Mouse (Mus musculus) limb, embryonic 15.5 days (tissue): ENCODE measurements around the gene Pofut2. TPM values are rescaled to one million over a fixed set of nuclear protein-coding genes. Genes with fewer than 3 reads are reported as not detected.

ENCODE experiments used
- ATAC-seq: fragments of 200-750 bp; cut with Nextera tagmentation; 2 replicates; pipeline ENCODE4 v1.8.0; 2017; ENCODE audit warnings: low read depth, moderate TSS enrichment; ENCODE audit not compliant: insufficient number of reproducible peaks, low FRiP score, low TSS enrichment
- H3K27ac ChIP-seq: fragments of 300-500 bp; sonication (generic); 2 replicates; pipeline ENCODE4 v1.5.1; 2015; ENCODE audit warnings: moderate library complexity, mild to moderate bottlenecking, inconsistent platforms
- H3K27me3 ChIP-seq: fragments of 300-500 bp; sonication (generic); 2 replicates; pipeline ENCODE4 v1.6.1; 2015; ENCODE audit warnings: inconsistent platforms
- H3K36me3 ChIP-seq: fragments of 300-500 bp; sonication (generic); 2 replicates; pipeline ENCODE4 v1.6.1; 2015; ENCODE audit warnings: inconsistent platforms
- H3K4me1 ChIP-seq: fragments of 300-500 bp; sonication (generic); 2 replicates; pipeline ENCODE4 v1.6.1; 2015; ENCODE audit warnings: inconsistent platforms
- H3K4me2 ChIP-seq: fragments of 300-500 bp; sonication (generic); 2 replicates; pipeline ENCODE4 v1.6.1; 2015; ENCODE audit warnings: mild to moderate bottlenecking, inconsistent platforms
- H3K4me3 ChIP-seq: fragments of 300-500 bp; sonication (generic); 2 replicates; pipeline ENCODE4 v1.5.1; 2015; ENCODE audit warnings: mild to moderate bottlenecking, inconsistent platforms
- H3K9ac ChIP-seq: fragments of 300-500 bp; sonication (generic); 2 replicates; pipeline ENCODE4 v1.6.1; 2015; ENCODE audit warnings: inconsistent platforms
- H3K9me3 ChIP-seq: fragments of 300-500 bp; sonication (generic); 2 replicates; pipeline ENCODE4 v1.6.1; 2016; ENCODE audit warnings: inconsistent platforms
- WGBS: fragments of 180-500 bp; shearing (Covaris S2); methylation state at CpG from one replicate; pipeline ENCODE4 v1.1.7; 2015; 5-methylcytosine and 5-hydroxymethylcytosine counted together
- polyA plus RNA-seq: library from polyadenylated mRNA; unstranded; fragments of >200 nt; fragmentation: Nextera tagmentation; extraction: Ambion mirVana; gene quantifications from 2 replicates; pipeline ENCODE4 v1.2.1, GENCODE M21; 2015

The Pofut2 gene
- polyA plus RNA-seq, 1 experiment from 2014 or later, result 187 TPM

DNA sequence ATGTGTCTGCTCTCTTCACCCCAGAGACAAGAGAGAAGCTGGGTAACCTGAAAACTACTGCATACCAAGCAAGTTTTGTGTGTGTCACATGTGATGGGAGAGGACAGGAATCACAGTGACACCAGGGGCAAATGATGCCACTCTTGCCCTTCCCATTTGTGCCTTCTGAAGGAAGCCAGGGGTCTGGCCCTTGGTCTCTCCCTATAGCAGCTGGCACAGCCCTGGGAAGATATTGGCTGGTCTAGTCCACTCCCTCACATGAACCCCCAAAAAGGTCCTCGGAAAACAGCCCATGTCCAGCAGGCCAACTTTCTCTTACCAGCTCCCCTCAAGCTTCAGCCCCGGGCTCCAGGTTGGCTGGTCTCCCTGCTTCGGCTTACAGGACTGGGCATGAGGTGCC is 45.3 kb downstream of the Pofut2 start:
- Histone ChIP-seq H3K27ac (no peak overlapping the region), H3K9ac (no peak overlapping the region), H3K4me1 (no peaks in the 10 kb centered on the region), H3K4me2 (no peak overlapping the region), H3K27me3 (no peaks in the 10 kb centered on the region), H3K36me3 (no peaks in the 10 kb centered on the region), H3K9me3 (no peaks in the 10 kb centered on the region), H3K4me3 (no peak overlapping the region)
- 87% methylated on average over 3 of the region's 3 CpGs for WGBS
- ATAC-seq, result no peak

DNA sequence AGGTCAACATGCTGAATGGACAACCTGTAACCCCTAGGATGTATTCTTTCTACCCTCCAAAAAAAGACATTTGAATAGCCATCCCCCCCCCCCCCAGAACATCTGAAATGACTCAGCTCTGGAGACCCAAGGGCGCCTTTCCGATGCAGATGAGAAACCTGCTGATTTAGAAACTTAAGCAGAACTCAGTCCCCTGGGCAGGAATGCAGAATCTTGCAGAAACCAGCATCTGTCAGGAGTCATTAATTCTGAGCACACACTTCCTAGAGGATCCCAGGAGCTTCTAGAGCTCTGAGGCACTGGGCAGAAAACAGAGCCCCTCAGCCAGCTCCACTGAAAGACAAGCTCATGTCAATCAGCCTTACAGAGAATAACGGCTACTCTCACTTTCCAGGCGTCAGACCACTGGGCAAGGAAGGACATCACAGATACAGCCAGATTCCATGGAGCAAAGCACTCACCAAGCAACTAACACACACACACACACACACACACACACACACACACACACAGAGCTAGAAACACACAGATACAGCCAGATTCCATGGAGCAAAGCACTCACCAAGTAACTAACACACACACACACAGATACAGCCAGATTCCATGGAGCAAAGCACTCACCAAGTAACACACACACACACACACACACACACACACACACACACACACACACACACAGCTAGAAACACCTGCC is 46.0 kb downstream of the Pofut2 start:
- H3K27ac ChIP-seq, result no peak overlapping the region
- H3K36me3 ChIP-seq, result no peaks in the 10 kb centered on the region
- no peaks in the 10 kb centered on the region for H3K9me3 ChIP-seq
- WGBS, result 42% methylated on average over 4 of the region's 4 CpGs
- no peak overlapping the region for H3K4me3 ChIP-seq
- H3K27me3 ChIP-seq, result no peaks in the 10 kb centered on the region
- no peak overlapping the region for H3K9ac ChIP-seq
- H3K4me2 ChIP-seq, result no peak overlapping the region
- no peak for ATAC-seq
- H3K4me1 ChIP-seq, result no peaks in the 10 kb centered on the region

DNA sequence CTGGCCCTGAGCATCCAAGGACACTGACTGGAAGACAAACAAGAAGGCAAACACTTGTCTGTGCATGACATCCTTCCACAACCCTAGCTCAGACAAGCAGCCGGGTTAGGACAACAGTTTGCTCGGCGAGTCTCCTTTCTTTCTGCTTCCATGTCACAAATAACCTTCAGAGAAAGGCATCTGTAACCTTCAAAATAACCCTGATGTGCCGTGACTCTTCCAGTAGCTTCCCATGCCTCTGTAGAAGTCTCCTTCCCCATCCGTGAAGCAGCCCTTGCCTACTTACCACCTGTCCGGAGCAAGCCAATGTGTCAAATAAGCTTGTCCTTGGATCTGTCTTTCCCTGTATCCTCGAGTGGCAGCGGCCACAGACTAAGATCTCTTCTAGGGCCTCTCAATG is 46.7 kb downstream of the Pofut2 start:
- Histone ChIP-seq H3K27me3 (no peaks in the 10 kb centered on the region), H3K4me2 (no peak overlapping the region), H3K27ac (no peak overlapping the region), H3K9me3 (no peaks in the 10 kb centered on the region), H3K36me3 (0 out of 2 replicates have a peak, but pooled peaks cover under 1% of the 10 kb centered on the region), H3K4me1 (no peaks in the 10 kb centered on the region), H3K9ac (no peak overlapping the region), H3K4me3 (no peak overlapping the region)
- 83% methylated on average over 8 of the region's 8 CpGs for WGBS
- no peak for ATAC-seq

DNA sequence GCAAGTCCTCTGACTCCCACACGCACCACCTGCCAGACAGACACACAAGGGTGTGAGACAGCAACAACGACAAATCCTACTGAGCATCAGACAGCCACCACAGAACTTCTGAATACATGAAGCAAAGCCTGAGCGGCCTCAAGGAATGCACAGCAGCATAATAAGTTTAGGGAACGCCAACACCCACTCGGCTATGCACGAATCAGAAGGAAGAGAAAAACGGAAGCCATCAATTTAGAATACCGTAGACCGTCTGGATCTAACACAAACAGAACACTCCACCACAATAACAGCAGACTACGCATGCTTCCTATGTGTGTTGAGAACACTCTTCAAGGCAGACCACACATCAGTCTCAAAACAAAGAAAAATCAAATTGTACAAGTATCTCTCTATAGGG is 50.0 kb downstream of the Pofut2 start:
- H3K4me2 ChIP-seq, result no peak overlapping the region
- H3K27ac ChIP-seq, result no peak overlapping the region
- 0 out of 2 replicates have a peak, but pooled peaks cover 2% of the 10 kb centered on the region for H3K36me3 ChIP-seq
- no peaks in the 10 kb centered on the region for H3K27me3 ChIP-seq
- no peak overlapping the region for H3K9ac ChIP-seq
- ATAC-seq, result no peak
- H3K4me3 ChIP-seq, result no peak overlapping the region
- H3K9me3 ChIP-seq, result no peaks in the 10 kb centered on the region
- WGBS, result 81% methylated on average over 10 of the region's 10 CpGs
- no peaks in the 10 kb centered on the region for H3K4me1 ChIP-seq

DNA sequence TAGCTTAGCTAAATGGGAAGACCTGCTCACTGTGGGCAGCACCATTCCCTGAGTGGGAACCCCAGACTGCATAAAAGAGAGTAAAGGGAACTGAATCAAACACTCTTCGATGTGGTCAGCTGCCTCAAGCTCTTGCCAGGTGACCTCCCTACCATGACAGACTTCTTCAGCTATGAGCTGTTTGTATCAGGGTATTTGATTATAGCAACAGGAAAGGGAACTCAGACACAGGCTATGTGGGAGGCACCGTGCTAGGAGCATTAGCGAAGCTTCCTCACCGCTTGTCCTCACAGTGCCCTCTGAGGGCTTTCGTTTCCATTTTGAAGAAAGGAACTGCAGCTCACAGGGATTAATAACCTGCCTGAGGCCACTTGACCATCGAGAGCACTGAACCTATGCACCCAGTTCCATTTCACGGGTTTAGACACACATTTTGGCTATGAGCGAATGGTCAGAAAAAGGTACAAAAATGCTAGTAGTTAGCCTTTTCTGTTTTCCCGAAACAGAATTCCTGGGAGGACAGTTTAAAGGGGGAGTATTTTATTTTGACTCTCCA is 55.8 kb downstream of the Pofut2 start:
- H3K27me3 ChIP-seq, result no peaks in the 10 kb centered on the region
- 0 out of 2 replicates have a peak, but pooled peaks cover 2% of the 10 kb centered on the region for H3K36me3 ChIP-seq
- H3K9me3 ChIP-seq, result no peaks in the 10 kb centered on the region
- no peak overlapping the region for H3K9ac ChIP-seq
- 79% methylated on average over 9 of the region's 9 CpGs for WGBS
- no peak overlapping the region for H3K4me2 ChIP-seq
- no peak for ATAC-seq
- H3K27ac ChIP-seq, result no peak overlapping the region
- H3K4me3 ChIP-seq, result no peak overlapping the region
- no peaks in the 10 kb centered on the region for H3K4me1 ChIP-seq

DNA sequence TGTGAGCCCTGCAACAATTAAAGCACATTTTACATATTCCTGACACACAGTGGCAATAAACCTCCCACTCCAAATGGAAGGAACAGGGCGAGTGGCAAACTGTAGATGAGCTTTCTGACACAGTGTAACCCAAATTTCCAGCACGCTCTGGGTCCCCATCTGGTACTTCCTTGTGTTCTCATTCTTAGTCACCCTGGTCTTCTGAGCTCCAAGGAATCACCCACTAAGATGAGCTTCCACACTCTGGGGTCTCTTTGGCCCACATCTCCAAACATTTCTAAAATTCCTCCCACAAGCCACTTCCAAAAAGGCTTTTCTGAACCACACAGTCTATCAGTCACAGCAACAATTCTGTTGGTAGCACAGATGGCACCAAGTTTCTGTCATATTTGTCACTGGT is 56.7 kb downstream of the Pofut2 start:
- no peak for ATAC-seq
- Histone ChIP-seq H3K4me2 (no peak overlapping the region), H3K9me3 (no peaks in the 10 kb centered on the region), H3K4me1 (no peaks in the 10 kb centered on the region), H3K27ac (no peak overlapping the region), H3K4me3 (no peak overlapping the region), H3K9ac (no peak overlapping the region), H3K36me3 (0 out of 2 replicates have a peak, but pooled peaks cover 2% of the 10 kb centered on the region), H3K27me3 (no peaks in the 10 kb centered on the region)
- WGBS, result 76% methylated on average over 2 of the region's 2 CpGs

Other genes with a start within 250 kb of the Pofut2 start
- 26.8 and 32.2 TPM in 2 replicates for gene Slc19a1, start 227.0 kb upstream of the Pofut2 start, polyA plus RNA-seq
- gene Col18a1, start 92.7 kb upstream of the Pofut2 start, polyA plus RNA-seq, result 93.5 and 100.0 TPM in 2 replicates
- 4.4 and 4.8 TPM in 2 replicates for gene Adarb1, start 159.1 kb downstream of the Pofut2 start, polyA plus RNA-seq